Mouse (Mus musculus): ENCODE measurements around the gene Gm21149.
"Not testable (repeated sequence)": the region's sequence is repeated elsewhere in the genome, so short reads cannot be mapped to it uniquely, and the experiment has no call there.

Gm21149 gene

DNA sequence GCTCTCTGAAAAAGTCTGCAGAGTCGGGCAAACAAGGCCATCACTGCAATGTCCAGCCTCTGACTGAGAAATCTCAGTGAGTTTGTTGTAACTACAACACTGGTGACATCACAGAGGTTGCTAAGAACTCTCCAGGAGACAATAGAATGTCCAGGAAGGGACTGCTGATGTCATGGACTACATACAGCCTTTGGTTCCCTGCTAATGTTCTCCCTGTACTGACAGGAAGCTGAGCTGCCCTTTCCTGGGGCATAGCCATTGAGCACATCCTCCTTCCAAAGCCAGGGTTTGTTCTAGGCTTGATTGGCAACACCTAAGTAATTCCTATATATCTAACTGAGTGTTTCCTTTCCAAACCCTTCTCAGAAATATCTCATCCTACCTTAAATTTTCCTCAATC is at the start of gene Gm21149:
Gm21149 (minus strand) TSS at position 101 of the 400 bp plus-strand sequence.
- DNase-seq (ENCODE audit: extremely low read depth, insufficient read length, low spot score), result not testable (repeated sequence)

DNA sequence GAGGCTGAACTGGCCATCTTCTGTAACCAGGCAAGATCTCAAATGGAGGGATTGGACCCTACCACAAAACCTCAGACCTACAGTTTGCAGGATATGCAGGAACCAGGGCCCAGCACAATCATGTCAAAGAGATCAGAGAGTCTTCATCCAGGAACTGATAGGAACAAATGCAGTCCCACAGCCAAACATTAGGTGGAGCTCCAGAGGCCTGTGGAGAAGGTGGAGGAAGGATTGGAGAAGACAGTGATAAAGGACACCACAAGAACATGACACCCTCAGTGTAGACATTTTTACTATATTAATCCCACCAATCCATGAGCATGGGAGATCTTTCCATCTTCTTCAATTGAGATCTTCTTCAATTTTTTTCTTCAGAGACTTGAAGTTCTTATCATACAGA is 46.1 kb upstream of the Gm21149 start:
- not testable (repeated sequence) for DNase-seq (ENCODE audit: extremely low read depth, insufficient read length, low spot score)

DNA sequence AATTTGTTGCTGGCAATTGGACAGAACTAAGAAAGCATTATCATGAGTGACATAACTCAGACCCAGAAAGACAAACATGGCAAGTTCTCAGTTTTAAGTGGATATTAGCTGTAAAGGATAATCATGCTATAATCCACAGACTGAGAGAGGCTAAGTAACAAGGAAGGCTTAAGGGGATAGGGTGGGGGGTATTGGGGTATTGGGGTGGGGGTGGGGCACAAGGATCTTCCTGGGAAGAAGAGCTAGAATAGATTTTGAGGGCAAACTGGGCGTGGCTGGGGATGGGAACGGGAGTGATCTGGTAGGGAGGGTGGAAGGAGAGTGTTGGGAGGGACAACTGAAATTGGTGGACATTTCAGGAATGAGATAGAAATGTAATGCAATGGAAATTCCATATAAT is 45.7 kb upstream of the Gm21149 start:
- DNase-seq (ENCODE audit: extremely low read depth, insufficient read length, low spot score), result not testable (repeated sequence)

DNA sequence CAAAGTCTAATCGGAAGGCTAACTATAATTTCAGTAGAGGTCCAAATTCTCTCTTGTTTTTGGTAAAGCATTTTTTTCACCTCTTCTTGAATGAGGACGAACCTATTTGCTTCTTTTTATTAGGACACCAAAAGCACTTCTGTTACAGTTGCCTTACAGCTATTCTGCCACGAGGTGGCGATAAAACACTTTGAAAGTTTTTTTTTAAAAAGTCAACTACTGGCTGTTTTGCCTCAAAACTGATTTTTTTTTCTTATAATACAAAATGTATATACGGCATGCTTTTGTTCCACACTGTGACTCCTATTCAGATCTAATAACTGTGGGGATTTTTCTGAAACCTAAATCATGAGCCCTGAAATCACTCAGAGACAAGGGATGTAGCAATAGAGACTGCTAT is 44.1 kb upstream of the Gm21149 start:
- DNase-seq (ENCODE audit: extremely low read depth, insufficient read length, low spot score), result not testable (repeated sequence)

DNA sequence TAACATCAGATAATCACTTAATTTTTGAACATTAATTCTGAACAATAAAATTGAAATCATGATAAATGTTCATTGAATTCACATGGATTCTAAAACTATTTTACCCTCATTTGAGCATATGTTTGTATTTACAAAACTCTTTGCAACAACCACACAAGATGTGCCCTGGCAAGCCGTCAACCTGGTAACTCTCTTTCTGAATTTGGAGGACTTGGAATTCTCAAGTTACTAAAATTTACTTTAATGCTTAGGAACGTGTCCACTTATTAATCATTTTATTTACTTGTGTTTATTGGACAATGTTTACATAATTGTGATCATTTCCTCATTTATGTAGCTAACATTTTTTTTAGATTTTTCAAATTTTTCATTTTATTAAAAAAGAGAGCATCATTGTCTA is 40.8 kb upstream of the Gm21149 start:
- not testable (repeated sequence) for DNase-seq (ENCODE audit: extremely low read depth, insufficient read length, low spot score)

DNA sequence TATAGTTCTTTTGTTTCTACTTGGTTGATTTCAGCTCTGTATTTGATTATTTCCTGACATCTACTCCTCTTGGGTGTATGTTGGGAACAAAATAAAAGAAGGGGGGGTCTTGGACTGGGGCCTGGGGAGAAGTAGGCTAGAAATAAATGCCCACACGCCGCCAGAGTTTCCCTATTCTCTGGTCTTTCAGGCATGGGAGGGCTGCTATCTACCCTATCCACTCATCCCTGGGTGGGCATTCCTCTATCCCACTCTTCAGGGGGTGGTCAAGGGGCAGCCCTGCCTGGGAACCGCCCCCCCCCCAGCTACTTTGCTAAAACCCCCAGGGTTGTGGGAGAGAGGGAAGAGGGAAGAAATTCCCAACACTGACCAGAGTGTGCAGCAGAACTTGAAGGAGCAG is 35.9 kb upstream of the Gm21149 start:
- DNase-seq (ENCODE audit: extremely low read depth, insufficient read length, low spot score), result not testable (repeated sequence)

DNA sequence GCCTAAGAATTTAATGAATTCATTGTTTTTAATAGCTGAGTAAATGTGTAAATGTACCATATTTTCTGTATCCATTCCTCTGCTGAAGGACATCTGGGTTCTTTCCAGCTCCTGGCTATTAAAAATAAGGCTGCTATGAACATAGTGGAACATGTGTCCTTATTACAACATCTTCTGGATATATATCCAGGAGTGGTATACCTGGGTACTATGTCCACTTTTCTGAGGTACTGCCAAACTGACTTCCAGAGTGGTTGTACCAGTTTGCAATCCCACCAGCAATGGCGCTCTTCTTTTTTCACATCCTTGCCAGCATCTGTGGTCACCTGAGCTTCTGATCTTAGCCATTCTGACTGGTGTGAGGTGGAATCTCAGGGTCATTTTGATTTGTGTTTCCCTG is 33.6 kb upstream of the Gm21149 start:
- not testable (repeated sequence) for DNase-seq (ENCODE audit: extremely low read depth, insufficient read length, low spot score)

DNA sequence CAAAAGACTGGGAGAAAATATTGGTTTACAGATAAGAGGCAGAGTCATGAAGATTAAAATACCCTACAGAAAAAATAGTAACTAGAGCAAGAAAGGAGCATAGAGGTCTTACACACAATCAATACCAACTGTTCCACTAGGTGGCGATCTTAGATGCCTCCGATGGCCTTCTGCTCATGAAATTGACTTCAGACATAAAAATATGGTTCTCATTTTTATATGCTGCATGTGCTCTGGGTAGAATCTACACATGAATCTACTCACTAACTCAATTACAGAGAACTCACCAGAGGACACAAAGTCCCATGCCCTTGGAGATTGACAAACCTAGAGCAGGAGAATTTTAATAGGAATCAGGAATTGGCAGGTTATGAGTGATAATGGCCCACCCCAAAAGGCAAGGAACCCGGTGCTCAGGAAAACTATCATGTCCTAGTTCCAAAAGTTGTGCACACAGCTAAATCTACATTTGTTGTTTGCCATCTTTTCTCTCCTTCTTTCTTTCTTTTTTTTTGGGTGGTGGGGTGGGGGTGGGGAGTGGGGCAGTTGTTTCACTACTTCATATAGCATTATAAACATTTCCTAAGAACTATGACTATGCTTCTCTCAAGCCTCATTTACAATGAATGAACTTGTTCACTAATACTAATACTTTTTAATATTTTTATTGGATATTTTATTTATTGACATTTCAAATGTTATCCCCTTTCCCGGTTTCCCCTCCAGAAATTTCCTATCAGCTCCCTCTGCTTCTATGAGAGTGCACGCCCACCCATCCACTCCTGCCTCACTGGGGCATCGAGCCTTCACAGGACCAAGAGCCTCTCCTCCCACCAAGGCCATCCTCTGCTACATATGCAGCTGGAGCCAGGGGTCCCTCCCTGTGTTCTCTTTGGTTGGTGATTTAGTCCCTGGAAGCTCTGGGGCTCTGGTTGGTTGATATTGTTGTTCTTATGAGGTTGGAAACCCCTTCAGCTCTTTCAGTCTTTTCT is 32.4 kb upstream of the Gm21149 start:
- not testable (repeated sequence) for DNase-seq (ENCODE audit: extremely low read depth, insufficient read length, low spot score)

DNA sequence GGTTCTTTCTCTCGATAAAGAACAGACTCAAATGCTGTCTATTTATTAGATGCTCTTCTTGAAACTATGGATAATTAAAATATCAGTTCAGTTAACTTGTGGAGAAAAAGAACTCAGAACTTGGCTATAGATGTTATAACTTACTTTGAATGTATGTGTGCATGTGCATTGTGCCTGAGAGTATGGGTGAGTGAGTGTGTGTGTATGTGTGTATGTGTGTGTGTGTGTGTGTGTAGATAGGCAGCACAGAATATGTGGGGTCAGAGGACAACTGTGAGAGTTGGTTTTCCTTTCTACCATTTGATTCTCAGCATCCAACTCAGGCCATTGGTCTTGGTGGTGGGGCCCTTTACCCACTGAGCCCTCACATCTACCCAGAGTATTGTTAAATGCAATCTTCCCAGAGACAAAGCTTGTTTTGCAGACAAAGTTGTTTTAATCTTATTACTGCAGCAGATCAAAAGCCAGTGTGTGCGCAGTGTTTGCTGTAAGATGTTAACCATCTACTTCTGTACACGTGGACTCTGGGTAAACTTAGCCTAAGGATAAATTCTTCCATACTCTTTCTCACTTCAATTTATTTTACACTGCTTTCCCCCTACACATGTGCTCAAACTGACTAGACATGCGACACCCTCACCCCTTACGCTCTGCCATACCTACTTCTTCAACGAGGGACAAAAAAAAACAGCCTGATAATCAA is 31.6 kb upstream of the Gm21149 start:
- not testable (repeated sequence) for DNase-seq (ENCODE audit: extremely low read depth, insufficient read length, low spot score)

DNA sequence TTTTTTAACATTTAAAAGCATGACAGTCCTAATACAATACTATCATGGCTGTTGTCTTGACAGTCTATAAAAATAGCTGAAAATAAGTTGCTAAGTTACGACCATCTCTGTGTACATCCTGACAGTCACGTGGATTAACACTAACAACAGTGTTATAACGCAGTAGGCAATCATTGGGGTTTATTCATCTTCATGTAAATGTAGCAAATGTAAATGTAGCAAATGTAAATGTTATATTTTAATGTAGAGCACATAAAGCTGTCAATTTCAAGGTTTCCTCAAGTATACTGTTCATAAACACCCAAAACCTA is 30.9 kb upstream of the Gm21149 start:
- no peak for DNase-seq (ENCODE audit: extremely low read depth, insufficient read length, low spot score)

DNA sequence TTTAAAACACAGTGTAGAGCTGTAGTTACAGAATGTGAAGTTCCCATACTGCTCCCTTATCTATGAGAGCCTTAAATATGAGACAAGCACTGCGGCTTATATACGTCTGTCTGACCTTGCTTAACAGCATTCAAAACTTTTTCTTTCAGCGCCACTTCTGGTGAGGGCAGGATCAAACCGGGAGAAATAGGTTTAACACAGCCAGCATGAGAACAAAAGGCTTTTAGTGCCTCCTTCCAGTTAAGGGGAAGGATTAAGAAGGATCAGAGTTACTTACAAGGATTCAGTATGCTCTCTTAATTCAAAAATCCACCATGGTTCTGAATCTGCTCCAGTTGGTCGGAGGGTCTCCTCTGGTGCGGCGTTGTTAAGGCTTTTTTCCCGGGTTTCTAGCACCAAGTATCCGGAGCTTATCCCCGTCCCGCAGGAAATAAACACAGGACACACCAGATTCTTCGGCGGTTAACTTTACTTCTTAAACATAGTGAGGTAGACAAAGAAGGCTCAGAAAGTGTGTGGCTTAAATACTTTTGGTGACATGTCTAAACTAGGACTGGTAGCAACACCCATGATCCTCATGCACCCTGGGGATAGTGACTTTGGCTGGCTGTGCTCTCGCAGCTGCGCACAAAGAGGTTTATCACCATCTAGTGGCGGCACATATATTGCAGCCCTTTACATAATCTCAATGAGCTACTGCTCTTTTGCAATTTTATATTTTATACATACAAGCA is 30.4 kb upstream of the Gm21149 start:
- no peak for DNase-seq (ENCODE audit: extremely low read depth, insufficient read length, low spot score)

DNA sequence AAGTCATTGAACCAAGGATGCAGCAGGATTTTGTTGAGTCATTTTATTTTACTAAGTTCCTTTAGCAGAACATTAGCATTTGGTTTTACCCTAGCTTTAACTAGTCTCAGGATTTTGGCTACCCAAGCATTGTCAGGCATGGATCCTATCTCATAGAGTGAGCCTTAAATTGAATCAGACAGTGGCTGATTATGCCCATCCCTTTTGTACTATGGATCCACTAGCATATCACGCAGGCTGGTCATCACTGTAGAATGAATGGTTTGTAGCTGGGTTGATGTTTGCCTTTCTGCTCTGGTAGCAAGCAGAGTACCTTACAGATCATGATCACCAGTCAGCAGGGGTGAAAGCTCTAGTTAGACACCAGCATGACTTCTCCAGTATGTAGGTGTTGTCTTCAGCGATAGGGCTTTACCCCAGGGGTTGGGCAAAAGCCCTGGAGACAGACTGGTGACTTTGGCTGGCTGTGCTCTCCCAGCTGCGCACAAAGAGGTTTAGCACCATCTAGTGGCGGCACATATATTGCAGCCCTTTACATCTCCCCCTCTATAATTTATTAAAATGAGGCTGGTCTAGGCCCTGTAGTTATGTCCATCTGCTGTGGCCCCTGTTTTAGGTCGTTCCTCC is 22.6 kb upstream of the Gm21149 start:
- DNase-seq (ENCODE audit: extremely low read depth, insufficient read length, low spot score), result not testable (repeated sequence)

DNA sequence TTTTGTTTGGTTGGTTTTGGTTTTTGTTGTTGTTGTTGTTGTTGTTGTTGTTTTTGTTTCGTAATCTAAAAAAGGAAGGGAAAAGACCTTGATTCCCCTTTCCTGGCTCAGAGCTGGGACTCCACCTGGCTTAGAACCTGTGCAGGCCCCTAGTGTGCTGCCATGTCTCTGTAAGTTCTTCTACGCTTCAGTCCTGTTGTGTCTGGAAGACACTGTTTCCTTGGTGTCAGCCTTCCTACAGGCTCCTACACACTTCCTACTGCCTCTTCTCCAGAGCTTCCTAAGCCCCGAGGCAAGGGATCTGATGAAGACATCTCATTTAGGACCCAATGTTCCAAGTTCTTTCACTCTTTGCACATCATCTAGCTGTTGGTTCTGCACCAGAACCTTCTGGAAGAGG is 22.0 kb upstream of the Gm21149 start:
- not testable (repeated sequence) for DNase-seq (ENCODE audit: extremely low read depth, insufficient read length, low spot score)

DNA sequence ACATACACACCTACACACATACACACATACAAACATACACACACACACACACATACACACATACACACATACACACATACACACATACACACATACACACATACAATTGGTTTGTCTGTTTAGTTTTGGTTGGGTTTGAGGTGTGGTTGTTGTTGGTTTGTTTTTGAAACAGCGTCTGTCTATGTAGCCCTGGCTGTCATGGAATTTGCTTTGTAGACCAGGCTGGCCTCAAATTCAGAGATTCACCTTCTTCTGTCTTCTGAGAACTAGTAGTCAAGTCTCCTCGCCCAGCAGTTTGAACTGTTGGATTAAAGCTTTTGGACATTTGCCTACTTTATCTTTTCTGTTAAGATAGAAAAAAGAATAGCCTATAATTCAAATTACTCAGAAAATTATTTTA is 14.6 kb upstream of the Gm21149 start:
- not testable (repeated sequence) for DNase-seq (ENCODE audit: extremely low read depth, insufficient read length, low spot score)

DNA sequence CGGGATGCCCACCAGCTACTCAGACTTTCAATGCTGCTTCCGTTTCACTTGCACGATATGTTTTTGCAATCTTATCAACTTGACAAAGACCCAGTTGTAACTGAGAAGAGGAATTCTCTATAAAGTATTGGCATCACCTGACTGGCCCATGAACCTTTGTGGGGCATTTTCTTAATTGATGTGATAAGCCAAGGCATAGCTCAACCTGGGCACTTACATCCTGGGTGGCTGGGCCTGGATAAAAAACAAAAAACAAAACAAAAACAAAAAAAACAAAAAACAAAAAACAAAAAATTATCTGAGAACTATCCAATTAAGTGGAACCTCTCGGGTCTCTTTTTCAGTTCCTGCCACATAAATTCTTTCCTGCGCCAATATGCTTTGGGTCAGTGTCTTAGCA is 12.4 kb upstream of the Gm21149 start:
- DNase-seq (ENCODE audit: extremely low read depth, insufficient read length, low spot score), result no peak

DNA sequence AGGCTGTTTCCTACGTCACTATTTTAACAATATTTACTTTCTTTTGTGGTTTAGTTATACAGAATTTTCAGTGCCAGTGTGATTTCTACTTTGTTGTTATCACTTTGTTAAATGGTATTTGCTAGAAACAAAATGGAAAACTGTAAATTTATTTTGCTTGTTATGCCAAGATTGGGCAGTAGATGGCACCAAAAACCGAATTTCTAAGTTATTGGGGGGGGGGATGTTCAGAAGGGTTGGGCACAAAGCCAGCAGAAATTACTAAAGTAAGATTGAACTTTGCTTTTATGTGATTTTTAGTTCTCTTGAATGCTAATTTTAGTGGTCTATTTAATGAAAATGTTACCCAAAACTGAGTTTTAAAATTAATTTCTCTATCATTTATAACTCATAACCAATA is 8.3 kb upstream of the Gm21149 start:
- not testable (repeated sequence) for DNase-seq (ENCODE audit: extremely low read depth, insufficient read length, low spot score)

DNA sequence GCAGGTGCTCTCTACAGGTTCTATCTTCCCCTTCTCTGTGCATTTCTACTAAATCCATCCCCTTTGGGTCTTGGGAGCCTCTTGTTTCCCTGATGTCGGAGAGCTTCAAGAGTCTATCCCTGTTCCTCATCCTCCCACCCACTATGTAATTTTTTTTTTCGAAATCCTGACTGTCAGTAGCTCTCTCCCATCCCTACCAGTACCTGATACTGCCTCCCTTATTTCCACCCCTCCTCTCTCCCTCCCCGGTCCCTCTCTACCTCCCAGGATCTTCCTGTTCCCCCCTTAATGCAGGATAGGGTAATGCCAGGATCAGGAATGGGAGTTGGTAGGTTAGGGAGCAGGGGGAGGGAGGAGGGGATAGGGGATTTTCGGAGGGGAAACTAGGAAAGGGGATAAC is 7.3 kb upstream of the Gm21149 start:
- DNase-seq (ENCODE audit: extremely low read depth, insufficient read length, low spot score), result not testable (repeated sequence)

DNA sequence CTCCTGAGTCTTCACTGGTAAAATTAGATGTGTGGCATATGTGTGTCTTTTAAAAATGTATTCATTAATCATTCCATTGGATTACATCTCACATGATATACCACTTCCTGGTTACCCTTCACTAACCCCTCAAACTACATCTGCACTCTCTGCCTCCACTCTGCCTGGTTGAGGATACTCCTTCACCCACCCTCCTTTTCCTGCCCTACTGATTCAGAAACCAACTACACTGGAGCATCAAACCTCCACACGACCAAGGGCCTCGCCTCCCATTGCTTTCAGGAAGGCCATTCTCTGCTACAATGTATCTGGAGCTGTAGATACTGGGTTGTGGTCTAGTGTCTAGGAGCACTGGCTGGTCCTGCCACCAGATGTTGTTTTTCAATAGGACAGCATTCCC is 6.5 kb upstream of the Gm21149 start:
- not testable (repeated sequence) for DNase-seq (ENCODE audit: extremely low read depth, insufficient read length, low spot score)

DNA sequence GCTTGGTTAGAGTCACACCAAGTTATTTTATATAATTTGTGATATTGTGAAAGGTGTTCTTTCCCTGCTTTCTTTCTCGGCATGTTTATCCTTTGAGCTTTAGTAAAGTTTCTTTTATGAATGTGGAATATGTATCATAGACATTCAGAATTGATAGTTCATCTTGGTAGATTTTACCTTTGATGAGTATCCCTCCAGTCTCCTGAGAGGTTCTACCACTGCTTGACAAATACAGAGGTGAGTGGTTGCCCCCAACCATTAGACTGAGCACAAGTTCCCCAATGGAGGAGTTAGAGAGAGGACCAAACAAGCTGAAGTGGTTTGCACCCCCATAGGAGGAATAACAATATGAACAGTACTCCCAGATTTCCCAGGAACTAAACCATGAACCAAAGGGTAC is 6.2 kb downstream of the Gm21149 start:
- not testable (repeated sequence) for DNase-seq (ENCODE audit: extremely low read depth, insufficient read length, low spot score)

DNA sequence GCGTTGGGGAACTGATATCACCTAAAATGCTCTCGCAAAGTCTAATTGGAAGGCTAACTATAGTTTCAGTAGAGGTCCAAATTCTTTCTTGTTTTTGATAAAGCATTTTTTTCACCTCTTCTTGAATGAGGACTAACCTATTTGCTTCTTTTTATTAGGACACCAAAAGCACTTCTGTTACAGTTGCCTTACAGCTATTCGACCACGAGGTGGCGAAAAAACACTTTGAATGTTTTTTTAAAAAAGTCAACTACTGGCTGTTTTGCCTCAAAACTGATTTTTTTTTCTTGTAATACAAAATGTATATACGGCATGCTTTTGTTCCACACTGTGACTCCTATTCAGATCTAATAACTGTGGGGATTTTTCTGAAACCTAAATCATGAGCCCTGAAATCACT is 8.6 kb downstream of the Gm21149 start:
- not testable (repeated sequence) for DNase-seq (ENCODE audit: extremely low read depth, insufficient read length, low spot score)

DNA sequence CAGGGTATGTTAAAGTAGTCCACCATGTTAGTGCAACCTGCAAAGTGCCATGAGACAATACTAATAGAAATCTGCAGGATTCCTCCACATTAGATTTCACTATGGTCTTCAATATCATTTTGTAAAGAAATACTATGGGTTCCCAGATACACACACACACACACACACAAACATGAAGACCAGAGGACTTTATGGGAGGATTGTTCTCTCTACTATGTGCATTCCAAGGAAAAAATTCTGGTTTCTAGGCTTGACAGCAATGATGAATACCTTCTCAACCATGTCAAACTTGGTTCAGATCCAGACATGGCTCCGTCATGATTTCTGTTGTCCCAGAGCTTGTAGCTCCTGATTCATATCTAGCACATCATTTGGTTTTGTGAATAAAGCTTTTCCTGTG is 10.1 kb downstream of the Gm21149 start:
- not testable (repeated sequence) for DNase-seq (ENCODE audit: extremely low read depth, insufficient read length, low spot score)
